Mouse (Mus musculus): ENCODE results near the gene Azgp1. TPM values are rescaled to one million over a fixed set of nuclear protein-coding genes. Genes with fewer than 3 reads are reported as not detected.

The Azgp1 gene
- total RNA-seq, 1 experiment from 2014 or later = 99.5 TPM

Other genes with a start within 250 kb of the Azgp1 start
- 3.6 and 5.9 TPM in 2 replicates for gene Nyap1, start 239.9 kb upstream of the Azgp1 start, total RNA-seq (2021)
- 74.9 and 87.3 TPM in 2 replicates for gene Tsc22d4, start 235.8 kb upstream of the Azgp1 start, total RNA-seq (2021)
- 20.4 and 21.9 TPM in 2 replicates for gene Ppp1r35, start 202.7 kb upstream of the Azgp1 start, total RNA-seq (2021)
- gene Mepce, start 193.9 kb upstream of the Azgp1 start, total RNA-seq (2021) = 41.5 and 46.7 TPM in 2 replicates
- gene Zcwpw1, start 193.7 kb upstream of the Azgp1 start, total RNA-seq (2021) = 5.6 and 5.7 TPM in 2 replicates
- 1.2 and 2.9 TPM in 2 replicates for gene Pilra, start 145.2 kb upstream of the Azgp1 start, total RNA-seq (2021)
- gene Pilrb1, start 123.4 kb upstream of the Azgp1 start, total RNA-seq (2021) = 0.67 and 1.6 TPM in 2 replicates
- 0.45 and 0.70 TPM in 2 replicates for gene Pilrb2, start 109.7 kb upstream of the Azgp1 start, total RNA-seq (2021)
- gene Cyp3a13, start 59.9 kb upstream of the Azgp1 start, total RNA-seq (2021) = 0.26 and 7.7 TPM in 2 replicates
- gene Gjc3, start 18.4 kb upstream of the Azgp1 start, total RNA-seq (2021) = 0.70 and 0.94 TPM in 2 replicates
- gene Smok3a, start 39.7 kb downstream of the Azgp1 start, total RNA-seq (2021) = not detected in 2 replicates
- gene Smok3b, start 39.9 kb downstream of the Azgp1 start, total RNA-seq (2021) = not detected in 2 replicates
- gene Smok3c, start 71.7 kb downstream of the Azgp1 start, total RNA-seq (2021) = not detected in 2 replicates
- gene Zkscan1, start 103.6 kb downstream of the Azgp1 start, total RNA-seq (2021) = 33.1 and 33.6 TPM in 2 replicates
- gene Zscan21, start 135.4 kb downstream of the Azgp1 start, total RNA-seq (2021) = 16.7 and 17.2 TPM in 2 replicates
- gene Zfp113, start 174.2 kb downstream of the Azgp1 start, total RNA-seq (2021) = 12.5 and 15.4 TPM in 2 replicates
- gene Cops6, start 179.6 kb downstream of the Azgp1 start, total RNA-seq (2021) = 149 and 153 TPM in 2 replicates
- 21.4 and 24.2 TPM in 2 replicates for gene Ap4m1, start 190.5 kb downstream of the Azgp1 start, total RNA-seq (2021)
- gene Mcm7, start 190.9 kb downstream of the Azgp1 start, total RNA-seq (2021) = 50.3 and 52.2 TPM in 2 replicates
- 35.2 and 35.5 TPM in 2 replicates for gene Taf6, start 205.9 kb downstream of the Azgp1 start, total RNA-seq (2021)
- gene Cnpy4, start 206.0 kb downstream of the Azgp1 start, total RNA-seq (2021) = 20.8 and 22.3 TPM in 2 replicates
- 7.0 and 8.9 TPM in 2 replicates for gene Mblac1, start 212.8 kb downstream of the Azgp1 start, total RNA-seq (2021)
- gene Nxpe5, start 244.4 kb downstream of the Azgp1 start, total RNA-seq (2021) = 0.23 and 0.26 TPM in 2 replicates